ENCODE assay signal across 10 mouse cellular contexts in genomic region chr11:118211749-118212635, GRCm38 (mm10). TPM values are rescaled to one million over a fixed set of nuclear protein-coding genes. Genes with fewer than 3 reads are reported as not detected.
DNase-seq lines count a peak whose midpoint lies in the region; ATAC-seq and TF ChIP-seq lines count a peak whose summit lies in the region.
"Had no signal": no experiment of that assay in that cellular context is flagged by ENCODE, and none has a peak within 500 bp of the region (broad histone marks: within the 10 kb centered on the region; RNA-seq: fewer than 3 reads in every experiment).

No protein-coding gene starts in this region.

- H3K4me1 ChIP-seq in CH12.LX (ENCODE audit: control insufficient read depth in 1 of 2, insufficient read depth in 2 of 2) = peaks cover 55 to 82% of the 10 kb centered on the region in 2 experiments
- H3K4me1 ChIP-seq in embryonic facial prominence, embryonic 13.5 days = peaks cover 68% of the 10 kb centered on the region
- peaks cover 54% of the 10 kb centered on the region for H3K4me1 ChIP-seq in hindbrain, postnatal 0 days (ENCODE audit: insufficient read depth, low read length)

- no peak; a peak in 1 of 4 replicates for TF ChIP-seq CTCF in CH12.LX (conservative IDR thresholded peaks at IDR 0.05 in 1 of 2, IDR thresholded peaks at IDR 0.05 in 1 of 2; ENCODE audit: low read depth in 2 of 2, low read length in 2 of 2)
- TF ChIP-seq CTCF in hindbrain, postnatal 0 days (IDR thresholded peaks at IDR 0.05; ENCODE audit: low read depth) = no peak

- TF ChIP-seq EP300 in CH12.LX (IDR thresholded peaks at IDR 0.05; ENCODE audit: low read length) = peak; percentile 98

- in situ Hi-C loops in CH12.LX (cut with MboI; ENCODE audit: low pct_ligation_motif_present, low pct_unique_long_range_greater_than_20kb, low sequenced_read_pairs) = loop anchor here (10.0 kb wide), 1 partner anchor 347 kb away; the partner anchor contains the start of gene Tmem235

- H3K36me3 ChIP-seq in CH12.LX (replicated peaks in 1 of 2; ENCODE audit: control insufficient read depth in 1 of 2, insufficient read depth in 1 of 2, low read length in 1 of 2) = peaks cover 7 to 52% of the 10 kb centered on the region in 2 experiments
- H3K36me3 ChIP-seq in embryonic facial prominence, embryonic 13.5 days = no peaks in the 10 kb centered on the region
- no peaks in the 10 kb centered on the region for H3K36me3 ChIP-seq in hindbrain, postnatal 0 days (ENCODE audit: insufficient read depth, low read length)
- H3K36me3 ChIP-seq: G1E; heart, embryonic 13.5 days had no signal

- H3K9me3 ChIP-seq in CH12.LX (replicated peaks; ENCODE audit: low read length) = no peaks in the 10 kb centered on the region
- H3K9me3 ChIP-seq in embryonic facial prominence, embryonic 13.5 days = no peaks in the 10 kb centered on the region
- no peaks in the 10 kb centered on the region for H3K9me3 ChIP-seq in hindbrain, postnatal 0 days (ENCODE audit: low read length)
- H3K9me3 ChIP-seq: G1E; heart, embryonic 13.5 days had no signal

- peak overlapping the region; percentile 89 for H3K4me2 ChIP-seq in CH12.LX (ENCODE audit: insufficient read depth, low read depth, poor library complexity, severe bottlenecking)
- no peak overlapping the region for H3K4me2 ChIP-seq in embryonic facial prominence, embryonic 13.5 days
- H3K4me2 ChIP-seq in hindbrain, postnatal 0 days (ENCODE audit: low read depth, low read length) = no peak overlapping the region
- H3K4me2 ChIP-seq: heart, embryonic 13.5 days had no signal

- no peak for ATAC-seq in embryonic facial prominence, embryonic 13.5 days (ENCODE audit: insufficient number of reproducible peaks, insufficient read depth, low FRiP score, low TSS enrichment, low read depth)
- peak; percentile 65 for ATAC-seq in hindbrain, postnatal 0 days
- peak; percentile 60 for ATAC-seq in neutrophil, adult 5-6 weeks (ENCODE audit: extremely low read depth, insufficient number of reproducible peaks, low FRiP score, poor library complexity, severe bottlenecking)

- DNase-seq in frontal cortex, adult 2 months (ENCODE audit: extremely low spot score in 1 of 2, low spot score in 1 of 2) = peak; percentile 55 to 72
- DNase-seq in frontal cortex, postnatal 14 days (ENCODE audit: low spot score in 2 of 2) = no peak
- DNase-seq in CH12.LX (ENCODE audit: extremely low read depth) = peak; percentile 96
- peak; percentile 47 for DNase-seq in hindbrain, postnatal 0 days (ENCODE audit: low spot score)
- peak; percentile 61 to 80 for DNase-seq in left cerebral cortex, postnatal 25 days (ENCODE audit: low spot score in 2 of 2)
- DNase-seq in ovary, postnatal 36 days (ENCODE audit: low spot score) = no peak

- no peaks in the 10 kb centered on the region for H3K27me3 ChIP-seq in CH12.LX (replicated peaks)
- H3K27me3 ChIP-seq in embryonic facial prominence, embryonic 13.5 days = no peaks in the 10 kb centered on the region
- no peaks in the 10 kb centered on the region for H3K27me3 ChIP-seq in hindbrain, postnatal 0 days (ENCODE audit: insufficient read depth, low read length)
- H3K27me3 ChIP-seq: heart, embryonic 13.5 days had no signal

- H3K4me3 ChIP-seq in CH12.LX (replicated peaks in 1 of 3; ENCODE audit: low read depth in 2 of 3, low read length in 2 of 3, poor library complexity in 1 of 3) = peak overlapping the region; percentile 61 to 71 (median 69)
- H3K4me3 ChIP-seq in embryonic facial prominence, embryonic 13.5 days = no peak overlapping the region
- no peak overlapping the region for H3K4me3 ChIP-seq in hindbrain, postnatal 0 days (ENCODE audit: low read length)
- H3K4me3 ChIP-seq: heart, embryonic 13.5 days had no signal

- peaks cover 45% of the 10 kb centered on the region for H3K79me2 ChIP-seq in CH12.LX (replicated peaks; ENCODE audit: control insufficient read depth, extremely low read depth, insufficient read depth, poor library complexity, severe bottlenecking)

- peak overlapping the region; percentile 90 for H3K9ac ChIP-seq in CH12.LX (ENCODE audit: insufficient read depth, low read depth)
- no peak overlapping the region for H3K9ac ChIP-seq in embryonic facial prominence, embryonic 13.5 days
- no peak overlapping the region for H3K9ac ChIP-seq in hindbrain, postnatal 0 days (replicated peaks; ENCODE audit: low read length)

- peak overlapping the region; percentile 98 for H3K27ac ChIP-seq in CH12.LX (ENCODE audit: insufficient read depth, low read depth)
- H3K27ac ChIP-seq in embryonic facial prominence, embryonic 13.5 days = peak overlapping the region; percentile 55; the same call in 1 of the 2 replicates
- H3K27ac ChIP-seq in hindbrain, postnatal 0 days = peak overlapping the region; percentile 61; the same call in 1 of the 2 replicates
- H3K27ac ChIP-seq: heart, embryonic 13.5 days had no signal

- TF ChIP-seq POLR2A in CH12.LX (IDR thresholded peaks at IDR 0.05; ENCODE audit: low read depth, low read length) = peak; percentile 78

- 48% methylated on average over 10 of the region's 10 CpGs for WGBS in embryonic facial prominence, embryonic 13.5 days
- WGBS in hindbrain, postnatal 0 days = 41% methylated on average over 10 of the region's 10 CpGs

- intact Hi-C loops in left cerebral cortex, postnatal 25 days (cut with DNase I) = loop anchor here (2.0 kb wide), 1 partner anchor 31 kb away; no protein-coding TSS in a partner anchor

- dilution Hi-C loops in CH12.LX (cut with MboI; ENCODE audit: extremely low pct_ligation_motif_present, extremely low pct_unique_long_range_greater_than_20kb, low sequenced_read_pairs) = no loop called here

- no peak; the same call in none of the 2 replicates for TF ChIP-seq RAD21 in CH12.LX (IDR thresholded peaks at IDR 0.05; ENCODE audit: low read depth, low read length)

TF ChIP-seq in CH12.LX, 34 proteins besides CTCF, POLR2A, EP300 and RAD21 (continues in another document):
- TF ChIP-seq ZNF384 (IDR thresholded peaks at IDR 0.05; ENCODE audit: low read depth, low read length) (peak; percentile 4; the same call in 1 of the 2 replicates), ELF1 (IDR thresholded peaks at IDR 0.05; ENCODE audit: low read depth, low read length) (peak; percentile 66), USF2 (conservative IDR thresholded peaks at IDR 0.05; ENCODE audit: low read depth, low read length) (0 out of 2 replicates have a peak, but pooled peaks have one; percentile 15), KAT2A (IDR thresholded peaks at IDR 0.05; ENCODE audit: insufficient replicate concordance, low read length) (peak; percentile 72; the same call in 1 of the 2 replicates), SMC3 (IDR thresholded peaks at IDR 0.05; ENCODE audit: low read depth, low read length) (peak; percentile 26; the same call in 1 of the 2 replicates), NRF1 (IDR thresholded peaks at IDR 0.05; ENCODE audit: low read depth, low read length) (no peak), SIN3A (IDR thresholded peaks at IDR 0.05; ENCODE audit: low read length) (peak; percentile 96), HCFC1 (IDR thresholded peaks at IDR 0.05; ENCODE audit: low read depth, low read length) (peak; percentile 37; the same call in 1 of the 2 replicates), E2F4 (IDR thresholded peaks at IDR 0.05; ENCODE audit: insufficient replicate concordance, low read depth, low read length) (no peak), RCOR1 (conservative IDR thresholded peaks at IDR 0.05; ENCODE audit: low read depth, low read length) (peak; percentile 88), MAX (IDR thresholded peaks at IDR 0.05; ENCODE audit: low read length) (peak; percentile 87; the same call in 1 of the 2 replicates), MXI1 (IDR thresholded peaks at IDR 0.05; ENCODE audit: low read depth, low read length) (no peak; the same call in none of the 2 replicates), ZC3H11A (IDR thresholded peaks at IDR 0.05; ENCODE audit: low read depth, low read length) (no peak), CHD2 (IDR thresholded peaks at IDR 0.05; ENCODE audit: low read length) (peak; percentile 82), TBP (conservative IDR thresholded peaks at IDR 0.05; ENCODE audit: low read depth, low read length) (peak; percentile 92), JUN (IDR thresholded peaks at IDR 0.05; ENCODE audit: insufficient read depth, low read depth, low read length) (no peak), ZMIZ1 (IDR thresholded peaks at IDR 0.05; ENCODE audit: low read depth, low read length) (peak; percentile 74; the same call in 1 of the 2 replicates), MAFK (IDR thresholded peaks at IDR 0.05; ENCODE audit: insufficient replicate concordance, low read length) (peak; percentile 69; the same call in 1 of the 2 replicates), POLR2AphosphoS2 (IDR thresholded peaks at IDR 0.05; ENCODE audit: low read depth, low read length) (peak; percentile 65), UBTF (IDR thresholded peaks at IDR 0.05; ENCODE audit: low read depth, low read length) (peak; percentile 91), NELFE (IDR thresholded peaks at IDR 0.05; ENCODE audit: low read depth, low read length) (peak; percentile 68), JUND (conservative IDR thresholded peaks at IDR 0.05; ENCODE audit: low read depth, low read length) (no peak), MAZ (IDR thresholded peaks at IDR 0.05; ENCODE audit: low read depth, low read length) (peak; percentile 53; the same call in 1 of the 2 replicates), CHD1 (IDR thresholded peaks at IDR 0.05; ENCODE audit: low read depth, low read length) (peak; percentile 92), ZKSCAN1 (IDR thresholded peaks at IDR 0.05; ENCODE audit: borderline replicate concordance, low read depth, low read length) (no peak), ETS1 (conservative IDR thresholded peaks at IDR 0.05; ENCODE audit: low read depth, low read length) (peak; percentile 97), MYC (IDR thresholded peaks at IDR 0.05; ENCODE audit: low read depth, low read length) (peak; percentile 90), USF1 (IDR thresholded peaks at IDR 0.05; ENCODE audit: low read depth, low read length) (no peak), PAX5 (IDR thresholded peaks at IDR 0.05; ENCODE audit: low read length) (no peak), TCF12 (IDR thresholded peaks at IDR 0.05; ENCODE audit: low read depth, low read length) (peak; percentile 100)

RNA-seq across cellular contexts. Expression of gene Cyth1, which starts 36.4 kb away (rescaled TPM):
- 70.4 and 90.1 TPM in 2 replicates for polyA plus RNA-seq in frontal cortex, adult 2 months (2012; rRNA removed)
- total RNA-seq in CH12.LX (2012; rRNA removed) (47.8 and 49.7 TPM in 2 replicates), CH12.LX (2014; rRNA removed) (108 and 122 TPM in 2 replicates)
- 79.7 and 127 TPM in 2 replicates for polyA plus RNA-seq in CH12.LX (2012; ENCODE audit: insufficient read length, low read depth)
- 15.8 and 16.1 TPM in 2 replicates for polyA plus RNA-seq in embryonic facial prominence, embryonic 13.5 days (2015; fragmentation: Nextera tagmentation; extraction: Ambion mirVana)
- total RNA-seq in hindbrain, postnatal 0 days (2014; rRNA removed) = 42.9 and 48.3 TPM in 2 replicates
- polyA plus RNA-seq in hindbrain, postnatal 0 days (2015; fragmentation: Nextera tagmentation; extraction: Ambion mirVana) = 15.7 and 19.5 TPM in 2 replicates
- 10 to 100 TPM; 64.9 to 70.1 TPM for total RNA-seq in left cerebral cortex, postnatal 25 days (2021)
- 155 and 192 TPM in 2 replicates for total RNA-seq in neutrophil, adult 5-6 weeks (2017)

Comparison
In these comparisons a context has a peak if more than half of its experiments do, and no peak if none do; other contexts are left out.
1. DNase-seq: peak in frontal cortex, adult 2 months (2 of 2), CH12.LX (single experiment), hindbrain, postnatal 0 days (single experiment) and left cerebral cortex, postnatal 25 days (2 of 2); none in frontal cortex, postnatal 14 days (0 of 2) and ovary, postnatal 36 days (single experiment).
2. H3K4me3 ChIP-seq: peak in CH12.LX (3 of 3); none in embryonic facial prominence, embryonic 13.5 days (single experiment) and hindbrain, postnatal 0 days (single experiment).
3. Peak in every context shown above with its lines, with median percentiles within 50 percentile points of each other: H3K27ac ChIP-seq.